Comparison of ENCODE assay signal across 26 mouse cellular contexts in the genomic region with DNA sequence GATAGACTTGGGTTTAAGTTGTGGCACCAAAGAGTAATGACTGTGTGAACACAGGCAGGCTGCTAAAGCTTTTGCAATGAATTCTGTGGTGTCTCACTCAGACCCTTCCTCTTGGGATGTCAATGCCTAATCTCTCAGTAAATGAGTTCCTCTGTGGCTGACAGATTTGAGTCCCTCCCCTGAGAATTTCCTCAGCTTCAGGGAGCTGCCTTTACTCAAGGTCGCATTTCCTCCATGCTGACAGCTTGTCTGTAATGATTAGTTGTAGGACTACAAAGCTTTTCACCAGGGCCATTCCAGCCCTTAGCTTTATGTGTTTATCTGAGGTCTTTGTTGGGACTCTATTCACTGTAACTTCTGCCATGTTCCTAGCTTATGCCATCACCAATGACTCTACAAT.
A peak's percentile ranks its signal among the peaks of the same experiment; 100 is the strongest.
DNase-seq lines count a peak whose midpoint lies in the region; ATAC-seq lines count a peak whose summit lies in the region.
"Had no signal": no experiment of that assay in that cellular context is flagged by ENCODE, and none has a peak within 500 bp of the region (broad histone marks: within the 10 kb centered on the region; RNA-seq: fewer than 3 reads in every experiment).

No protein-coding gene starts in this region.

- no peak overlapping the region for H3K4me2 ChIP-seq in hindbrain, embryonic 11.5 days (replicated peaks; ENCODE audit: low read depth, low read length)
- H3K4me2 ChIP-seq in hindbrain, embryonic 16.5 days (ENCODE audit: low read length) = no peak overlapping the region
- no peak overlapping the region for H3K4me2 ChIP-seq in midbrain, embryonic 14.5 days (ENCODE audit: low read length)
- H3K4me2 ChIP-seq in midbrain, embryonic 11.5 days = no peak overlapping the region
- no peak overlapping the region for H3K4me2 ChIP-seq in forebrain, embryonic 11.5 days (ENCODE audit: low read depth, low read length, severe bottlenecking)
- H3K4me2 ChIP-seq in heart, embryonic 12.5 days = no peak overlapping the region
- H3K4me2 ChIP-seq: embryonic facial prominence, embryonic 15.5 days; forebrain, embryonic 13.5 days; hindbrain, embryonic 15.5 days; stomach, embryonic 15.5 days had no signal

- WGBS in hindbrain, embryonic 11.5 days = 64% methylated on average over 1 of the region's 1 CpGs
- 36% methylated on average over 1 of the region's 1 CpGs for WGBS in hindbrain, embryonic 16.5 days
- 33% methylated on average over 1 of the region's 1 CpGs for WGBS in midbrain, embryonic 14.5 days
- 57% methylated on average over 1 of the region's 1 CpGs for WGBS in midbrain, embryonic 11.5 days
- WGBS in forebrain, embryonic 11.5 days = 62% methylated on average over 1 of the region's 1 CpGs
- WGBS in heart, embryonic 12.5 days = 3% methylated on average over 1 of the region's 1 CpGs

- no peaks in the 10 kb centered on the region for H3K4me1 ChIP-seq in hindbrain, embryonic 11.5 days (replicated peaks; ENCODE audit: control insufficient read depth, insufficient read depth, low read length)
- no peaks in the 10 kb centered on the region for H3K4me1 ChIP-seq in hindbrain, embryonic 16.5 days (ENCODE audit: control insufficient read depth, insufficient read depth, low read depth, low read length)
- no peaks in the 10 kb centered on the region for H3K4me1 ChIP-seq in midbrain, embryonic 14.5 days (ENCODE audit: control insufficient read depth, insufficient read depth, low read length)
- no peaks in the 10 kb centered on the region for H3K4me1 ChIP-seq in midbrain, embryonic 11.5 days (ENCODE audit: control insufficient read depth, insufficient read depth, low read length)
- H3K4me1 ChIP-seq in forebrain, embryonic 11.5 days (replicated peaks; ENCODE audit: control insufficient read depth, insufficient read depth, low read length) = no peaks in the 10 kb centered on the region
- H3K4me1 ChIP-seq in heart, embryonic 12.5 days (replicated peaks) = 0 out of 2 replicates have a peak, but pooled peaks cover 6% of the 10 kb centered on the region
- H3K4me1 ChIP-seq: embryonic facial prominence, embryonic 15.5 days; forebrain, embryonic 13.5 days; heart, embryonic 10.5 days; hindbrain, embryonic 15.5 days; stomach, embryonic 15.5 days had no signal

- no peaks in the 10 kb centered on the region for H3K36me3 ChIP-seq in hindbrain, embryonic 11.5 days (ENCODE audit: control insufficient read depth, insufficient read depth, low read length)
- no peaks in the 10 kb centered on the region for H3K36me3 ChIP-seq in hindbrain, embryonic 16.5 days (ENCODE audit: control insufficient read depth, insufficient read depth, low read length)
- H3K36me3 ChIP-seq in midbrain, embryonic 14.5 days (ENCODE audit: control insufficient read depth, insufficient read depth, low read length) = no peaks in the 10 kb centered on the region
- no peaks in the 10 kb centered on the region for H3K36me3 ChIP-seq in midbrain, embryonic 11.5 days (ENCODE audit: control insufficient read depth, insufficient read depth, low read length)
- no peaks in the 10 kb centered on the region for H3K36me3 ChIP-seq in forebrain, embryonic 11.5 days (ENCODE audit: control insufficient read depth, insufficient read depth, low read length)
- H3K36me3 ChIP-seq in heart, embryonic 12.5 days = no peaks in the 10 kb centered on the region
- H3K36me3 ChIP-seq: embryonic facial prominence, embryonic 15.5 days; G1E; heart, embryonic 10.5 days; hindbrain, embryonic 15.5 days; stomach, embryonic 15.5 days had no signal

- no peak overlapping the region for H3K9ac ChIP-seq in hindbrain, embryonic 11.5 days (ENCODE audit: low read depth, low read length)
- H3K9ac ChIP-seq in hindbrain, embryonic 16.5 days (ENCODE audit: low read depth, low read length) = no peak overlapping the region
- no peak overlapping the region for H3K9ac ChIP-seq in midbrain, embryonic 14.5 days (replicated peaks; ENCODE audit: low read length)
- H3K9ac ChIP-seq in midbrain, embryonic 11.5 days (ENCODE audit: low read length) = no peak overlapping the region
- no peak overlapping the region for H3K9ac ChIP-seq in forebrain, embryonic 11.5 days (ENCODE audit: low read length)
- no peak overlapping the region for H3K9ac ChIP-seq in heart, embryonic 12.5 days
- H3K9ac ChIP-seq: embryonic facial prominence, embryonic 15.5 days; forebrain, embryonic 13.5 days; hindbrain, embryonic 15.5 days; liver, embryonic 14.5 days; stomach, embryonic 15.5 days had no signal

- no peak overlapping the region for H3K27ac ChIP-seq in hindbrain, embryonic 11.5 days (ENCODE audit: low read depth, low read length)
- H3K27ac ChIP-seq in hindbrain, embryonic 16.5 days (ENCODE audit: low read depth, low read length) = no peak overlapping the region
- H3K27ac ChIP-seq in midbrain, embryonic 14.5 days (replicated peaks; ENCODE audit: low read depth, low read length) = no peak overlapping the region
- H3K27ac ChIP-seq in midbrain, embryonic 11.5 days (ENCODE audit: low read depth, low read length) = no peak overlapping the region
- H3K27ac ChIP-seq in forebrain, embryonic 11.5 days (ENCODE audit: low read depth, low read length) = no peak overlapping the region
- no peak overlapping the region for H3K27ac ChIP-seq in heart, embryonic 12.5 days (ENCODE audit: poor library complexity, severe bottlenecking)
- H3K27ac ChIP-seq: embryonic facial prominence, embryonic 15.5 days; forebrain, embryonic 13.5 days; heart, embryonic 10.5 days; hindbrain, embryonic 15.5 days; liver, embryonic 14.5 days; stomach, embryonic 15.5 days had no signal

- ATAC-seq in hindbrain, embryonic 11.5 days (ENCODE audit: low FRiP score) = no peak
- no peak for ATAC-seq in hindbrain, embryonic 16.5 days
- no peak for ATAC-seq in midbrain, embryonic 14.5 days (ENCODE audit: low FRiP score, low TSS enrichment)
- ATAC-seq in midbrain, embryonic 11.5 days (ENCODE audit: low FRiP score) = no peak
- no peak for ATAC-seq in forebrain, embryonic 11.5 days (replicated peaks; ENCODE audit: low FRiP score)
- no peak for ATAC-seq in heart, embryonic 12.5 days (ENCODE audit: insufficient number of reproducible peaks, low FRiP score)
- ATAC-seq: forebrain, embryonic 13.5 days had no signal

- no peaks in the 10 kb centered on the region for H3K27me3 ChIP-seq in hindbrain, embryonic 11.5 days (ENCODE audit: control insufficient read depth, insufficient read depth, low read length)
- no peaks in the 10 kb centered on the region for H3K27me3 ChIP-seq in hindbrain, embryonic 16.5 days (replicated peaks; ENCODE audit: control insufficient read depth, insufficient read depth, low read length)
- H3K27me3 ChIP-seq in midbrain, embryonic 14.5 days (ENCODE audit: control insufficient read depth, insufficient read depth, low read length) = no peaks in the 10 kb centered on the region
- H3K27me3 ChIP-seq in midbrain, embryonic 11.5 days (ENCODE audit: control insufficient read depth, insufficient read depth, low read length) = no peaks in the 10 kb centered on the region
- no peaks in the 10 kb centered on the region for H3K27me3 ChIP-seq in forebrain, embryonic 11.5 days (ENCODE audit: control insufficient read depth, insufficient read depth, low read length)
- no peaks in the 10 kb centered on the region for H3K27me3 ChIP-seq in heart, embryonic 12.5 days (replicated peaks)
- H3K27me3 ChIP-seq: embryonic facial prominence, embryonic 15.5 days; forebrain, embryonic 13.5 days; hindbrain, embryonic 15.5 days; stomach, embryonic 15.5 days had no signal

- H3K9me3 ChIP-seq in hindbrain, embryonic 11.5 days (ENCODE audit: control insufficient read depth, low read length) = no peaks in the 10 kb centered on the region
- H3K9me3 ChIP-seq in hindbrain, embryonic 16.5 days (ENCODE audit: control insufficient read depth, low read length) = no peaks in the 10 kb centered on the region
- no peaks in the 10 kb centered on the region for H3K9me3 ChIP-seq in midbrain, embryonic 14.5 days (ENCODE audit: control insufficient read depth, low read length)
- no peaks in the 10 kb centered on the region for H3K9me3 ChIP-seq in midbrain, embryonic 11.5 days (ENCODE audit: control insufficient read depth, low read length)
- no peaks in the 10 kb centered on the region for H3K9me3 ChIP-seq in forebrain, embryonic 11.5 days (ENCODE audit: control insufficient read depth, low read length)
- no peaks in the 10 kb centered on the region for H3K9me3 ChIP-seq in heart, embryonic 12.5 days (replicated peaks)
- H3K9me3 ChIP-seq: embryonic facial prominence, embryonic 15.5 days; forebrain, embryonic 13.5 days; G1E; heart, embryonic 10.5 days; hindbrain, embryonic 15.5 days; stomach, embryonic 15.5 days had no signal

- DNase-seq in hindbrain, embryonic 11.5 days (ENCODE audit: low spot score) = peak; percentile 6
- peak; percentile 40 for DNase-seq in midbrain, embryonic 14.5 days
- DNase-seq in midbrain, embryonic 11.5 days (ENCODE audit: low spot score, missing footprints) = no peak
- peak; percentile 16 for DNase-seq in embryo, embryonic 11.5 days (ENCODE audit: low read depth, low spot score)
- peak; percentile 59 for DNase-seq in mesoderm, embryonic 11.5 days (ENCODE audit: low read depth, low spot score)
- DNase-seq in forebrain, embryonic 11.5 days (ENCODE audit: low spot score) = no peak
- DNase-seq: adrenal gland, postnatal 10 days; cerebellum, adult 11-12 months; cerebellum, adult 9-11 months; gastrocnemius, postnatal 25 days; heart, adult 11 months; kidney, adult 2 months; kidney, postnatal 14 days; liver; lung, adult 2 months; right cerebral cortex, postnatal 25 days; thymus, postnatal 14 days had no signal

- H3K4me3 ChIP-seq in hindbrain, embryonic 11.5 days (ENCODE audit: low read depth, low read length) = no peak overlapping the region
- H3K4me3 ChIP-seq in hindbrain, embryonic 16.5 days (ENCODE audit: low read length) = no peak overlapping the region
- no peak overlapping the region for H3K4me3 ChIP-seq in midbrain, embryonic 14.5 days (replicated peaks; ENCODE audit: low read depth, low read length)
- no peak overlapping the region for H3K4me3 ChIP-seq in midbrain, embryonic 11.5 days (ENCODE audit: low read depth, low read length)
- no peak overlapping the region for H3K4me3 ChIP-seq in forebrain, embryonic 11.5 days (ENCODE audit: low read depth, low read length)
- H3K4me3 ChIP-seq in heart, embryonic 12.5 days = no peak overlapping the region
- H3K4me3 ChIP-seq: embryonic facial prominence, embryonic 15.5 days; forebrain, embryonic 13.5 days; heart, embryonic 10.5 days; hindbrain, embryonic 15.5 days; stomach, embryonic 15.5 days had no signal

Comparison
In these comparisons a context has a peak if more than half of its experiments do, and no peak if none do; other contexts are left out.
1. DNase-seq: peak in hindbrain, embryonic 11.5 days (single experiment), midbrain, embryonic 14.5 days (single experiment), embryo, embryonic 11.5 days (single experiment) and mesoderm, embryonic 11.5 days (single experiment); none in midbrain, embryonic 11.5 days (single experiment) and forebrain, embryonic 11.5 days (single experiment).